Mouse (Mus musculus): ENCODE results near the gene AA986860. TPM values are rescaled to one million over a fixed set of nuclear protein-coding genes. Genes with fewer than 3 reads are reported as not detected.

Gene AA986860
- total and polyA plus RNA-seq, 2 experiments from 2014 or later, result 0.48 to 2.3 TPM

- Histone ChIP-seq H3K9me3 (replicated peaks; ENCODE audit: control insufficient read depth, low read length) (no peaks in the 10 kb centered on the region), H3K9ac (replicated peaks; ENCODE audit: low read depth, low read length) (no peak overlapping the region), H3K4me2 (ENCODE audit: low read depth, low read length) (no peak overlapping the region), H3K4me1 (ENCODE audit: control insufficient read depth, insufficient read depth) (no peaks in the 10 kb centered on the region), H3K36me3 (replicated peaks; ENCODE audit: control insufficient read depth, insufficient read depth, low read length) (no peaks in the 10 kb centered on the region), H3K4me3 (ENCODE audit: low read depth, low read length) (no peak overlapping the region), H3K27ac (ENCODE audit: low read depth) (no peak overlapping the region), H3K27me3 (ENCODE audit: control insufficient read depth, insufficient read depth, low read length) (no peaks in the 10 kb centered on the region)
- TF ChIP-seq EP300 (IDR thresholded peaks at IDR 0.05; ENCODE audit: low read depth) (no peak), CTCF (IDR thresholded peaks at IDR 0.05; ENCODE audit: low read depth) (peak; percentile 43)
- ATAC-seq (ENCODE audit: insufficient read depth, low read depth), result no peak
- DNase-seq (ENCODE audit: low spot score), result no peak
- WGBS, result 58% methylated on average over 1 of the region's 1 CpGs
Observed at GRCm38 (mm10) chr1:130776645-130777044, 44.9 kb downstream of the AA986860 start.

DNA sequence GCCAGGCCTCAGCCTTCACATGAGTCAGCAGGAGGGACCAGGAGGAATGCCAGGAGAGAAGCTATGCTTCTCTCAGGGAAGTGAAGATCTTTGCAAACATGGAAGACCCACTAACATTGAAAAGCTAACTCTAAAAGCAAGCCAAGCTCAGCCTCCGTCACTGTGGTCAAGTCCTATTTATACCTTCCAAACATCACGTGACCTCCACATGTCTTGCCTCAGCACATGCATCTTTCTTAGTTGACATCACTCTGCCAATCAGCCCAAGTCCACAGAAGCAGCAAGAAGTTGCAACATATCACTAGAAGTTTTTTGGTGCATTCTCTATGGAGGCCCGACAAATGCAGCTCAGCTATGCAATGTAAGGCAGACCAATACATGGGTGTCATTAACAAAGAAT lies 48.1 kb downstream of the AA986860 start:
- Histone ChIP-seq H3K9me3 (replicated peaks; ENCODE audit: control insufficient read depth, low read length) (no peaks in the 10 kb centered on the region), H3K36me3 (replicated peaks; ENCODE audit: control insufficient read depth, insufficient read depth, low read length) (no peaks in the 10 kb centered on the region), H3K9ac (replicated peaks; ENCODE audit: low read depth, low read length) (no peak overlapping the region), H3K27me3 (ENCODE audit: control insufficient read depth, insufficient read depth, low read length) (no peaks in the 10 kb centered on the region), H3K4me2 (ENCODE audit: low read depth, low read length) (no peak overlapping the region), H3K4me3 (ENCODE audit: low read depth, low read length) (no peak overlapping the region), H3K4me1 (ENCODE audit: control insufficient read depth, insufficient read depth) (0 out of 2 replicates have a peak, but pooled peaks cover 6% of the 10 kb centered on the region), H3K27ac (ENCODE audit: low read depth) (no peak overlapping the region)
- ATAC-seq (ENCODE audit: insufficient read depth, low read depth) (no peak), DNase-seq (ENCODE audit: low spot score) (no peak)
- 62% methylated on average over 3 of the region's 3 CpGs for WGBS
- TF ChIP-seq CTCF (IDR thresholded peaks at IDR 0.05; ENCODE audit: low read depth) (no peak), EP300 (IDR thresholded peaks at IDR 0.05; ENCODE audit: low read depth) (no peak)

DNA sequence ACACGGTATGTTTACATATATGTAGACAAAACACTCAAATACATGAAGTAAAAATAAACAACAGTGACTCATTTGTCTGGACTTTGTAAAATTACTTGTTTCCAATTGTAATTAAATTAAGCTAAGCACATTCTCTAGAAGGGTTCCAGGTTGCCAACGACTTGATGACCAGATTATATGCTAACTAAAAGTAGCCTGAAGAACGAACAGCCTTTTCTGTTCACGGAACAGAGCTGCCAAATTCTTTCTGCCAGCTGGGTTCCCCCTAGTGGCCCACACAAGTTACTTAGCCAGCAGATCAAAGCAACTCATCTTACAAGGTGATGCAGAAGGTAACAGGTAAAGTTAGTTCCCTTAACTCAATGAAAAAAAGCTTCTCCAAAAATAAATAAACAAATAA lies 52.3 kb downstream of the AA986860 start:
- ATAC-seq (ENCODE audit: insufficient read depth, low read depth), result no peak
- H3K4me1 ChIP-seq (ENCODE audit: control insufficient read depth, insufficient read depth), result 0 out of 2 replicates have a peak, but pooled peaks cover 6% of the 10 kb centered on the region

GRCm38 (mm10) chr1:130787001-130787400 lies 55.2 kb downstream of the AA986860 start:
- Histone ChIP-seq H3K4me2 (ENCODE audit: low read depth, low read length) (no peak overlapping the region), H3K4me1 (ENCODE audit: control insufficient read depth, insufficient read depth) (0 out of 2 replicates have a peak, but pooled peaks cover 6% of the 10 kb centered on the region), H3K27ac (ENCODE audit: low read depth) (no peak overlapping the region), H3K36me3 (replicated peaks; ENCODE audit: control insufficient read depth, insufficient read depth, low read length) (no peaks in the 10 kb centered on the region), H3K9ac (replicated peaks; ENCODE audit: low read depth, low read length) (no peak overlapping the region), H3K9me3 (replicated peaks; ENCODE audit: control insufficient read depth, low read length) (no peaks in the 10 kb centered on the region), H3K27me3 (ENCODE audit: control insufficient read depth, insufficient read depth, low read length) (no peaks in the 10 kb centered on the region), H3K4me3 (ENCODE audit: low read depth, low read length) (no peak overlapping the region)
- TF ChIP-seq CTCF (IDR thresholded peaks at IDR 0.05; ENCODE audit: low read depth) (peak; percentile 44), EP300 (IDR thresholded peaks at IDR 0.05; ENCODE audit: low read depth) (no peak)
- ATAC-seq (ENCODE audit: insufficient read depth, low read depth) (no peak), DNase-seq (ENCODE audit: low spot score) (no peak)
- WGBS, result 46% methylated on average over 4 of the region's 4 CpGs

More for the DNA sequence above, 52.3 kb downstream of the AA986860 start:
- DNase-seq (ENCODE audit: low spot score), result peak; percentile 69
- TF ChIP-seq CTCF (IDR thresholded peaks at IDR 0.05; ENCODE audit: low read depth), result peak; percentile 60
- no peak for TF ChIP-seq EP300 (IDR thresholded peaks at IDR 0.05; ENCODE audit: low read depth)
- H3K36me3 ChIP-seq (replicated peaks; ENCODE audit: control insufficient read depth, insufficient read depth, low read length), result no peaks in the 10 kb centered on the region
- no peaks in the 10 kb centered on the region for H3K27me3 ChIP-seq (ENCODE audit: control insufficient read depth, insufficient read depth, low read length)
- H3K9me3 ChIP-seq (replicated peaks; ENCODE audit: control insufficient read depth, low read length), result no peaks in the 10 kb centered on the region
- no peak overlapping the region for H3K4me2 ChIP-seq (ENCODE audit: low read depth, low read length)
- H3K27ac ChIP-seq (ENCODE audit: low read depth), result no peak overlapping the region
- H3K4me3 ChIP-seq (ENCODE audit: low read depth, low read length), result no peak overlapping the region
- 18% methylated on average over 4 of the region's 4 CpGs for WGBS
- H3K9ac ChIP-seq (replicated peaks; ENCODE audit: low read depth, low read length), result no peak overlapping the region

DNA sequence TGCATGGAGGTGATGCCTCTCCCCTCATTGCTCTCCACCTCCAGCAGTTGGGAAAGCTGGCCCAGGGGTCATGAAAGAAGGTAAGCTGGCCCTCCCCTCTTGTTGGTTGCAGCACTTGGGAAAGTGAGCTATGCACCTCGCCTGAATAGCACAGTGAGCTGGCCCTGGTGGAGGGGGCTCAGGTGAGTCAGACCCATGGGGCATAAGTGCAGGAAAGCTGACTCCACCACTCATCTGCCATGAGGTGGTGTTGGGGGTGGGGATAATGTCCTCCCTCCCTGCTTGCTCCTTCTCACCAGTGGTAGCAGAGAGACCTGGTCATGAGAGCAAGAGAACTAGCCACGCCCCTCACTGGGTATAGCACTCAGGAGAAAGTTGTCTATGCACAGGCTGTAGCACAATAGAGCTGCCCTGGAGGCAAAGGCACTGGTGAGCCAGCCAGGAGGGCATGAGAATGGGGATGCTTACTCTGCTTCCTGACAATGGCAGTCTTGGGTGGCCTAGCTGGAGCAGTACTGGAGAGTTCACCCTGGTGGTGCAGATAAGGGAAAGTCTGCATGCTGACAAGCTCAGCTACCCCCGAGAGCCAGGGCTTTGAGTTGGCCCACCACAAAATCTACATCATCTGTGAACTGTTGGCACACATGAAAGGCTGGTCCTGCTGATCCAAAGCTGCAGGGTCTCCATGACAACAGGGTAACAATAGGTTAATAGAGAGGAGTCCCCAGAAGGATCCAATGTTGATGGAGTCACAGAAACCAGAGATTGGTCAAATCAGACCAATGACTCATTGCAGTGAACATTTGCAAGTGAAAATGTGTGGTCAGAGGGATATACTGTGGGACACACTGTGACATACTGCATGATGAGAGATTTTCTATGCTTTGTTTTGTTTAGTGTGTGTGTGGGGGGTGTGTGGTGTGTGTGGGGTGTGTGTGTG lies 58.0 kb downstream of the AA986860 start:
- ATAC-seq (ENCODE audit: insufficient read depth, low read depth) (no peak), DNase-seq (ENCODE audit: low spot score) (no peak)
- Histone ChIP-seq H3K27ac (ENCODE audit: low read depth) (no peak overlapping the region), H3K27me3 (ENCODE audit: control insufficient read depth, insufficient read depth, low read length) (no peaks in the 10 kb centered on the region), H3K4me3 (ENCODE audit: low read depth, low read length) (no peak overlapping the region), H3K4me1 (ENCODE audit: control insufficient read depth, insufficient read depth) (no peaks in the 10 kb centered on the region), H3K36me3 (replicated peaks; ENCODE audit: control insufficient read depth, insufficient read depth, low read length) (no peaks in the 10 kb centered on the region), H3K4me2 (ENCODE audit: low read depth, low read length) (no peak overlapping the region), H3K9ac (replicated peaks; ENCODE audit: low read depth, low read length) (no peak overlapping the region), H3K9me3 (replicated peaks; ENCODE audit: control insufficient read depth, low read length) (0 out of 2 replicates have a peak, but pooled peaks cover 3% of the 10 kb centered on the region)
- 59% methylated on average over 3 of the region's 3 CpGs for WGBS
- TF ChIP-seq EP300 (IDR thresholded peaks at IDR 0.05; ENCODE audit: low read depth), result no peak
- no peak for TF ChIP-seq CTCF (IDR thresholded peaks at IDR 0.05; ENCODE audit: low read depth)

Other genes with a start within 250 kb of the AA986860 start
- not detected in 2 replicates for gene Zp3r, start 102.4 kb upstream of the AA986860 start, total RNA-seq (2014; rRNA removed; ENCODE audit: low replicate concordance)
- gene Zp3r, start 102.4 kb upstream of the AA986860 start, polyA plus RNA-seq (2015; fragmentation: Nextera tagmentation; extraction: Ambion mirVana), result not detected in 2 replicates
- not detected in 2 replicates for gene C4bp, start 70.3 kb upstream of the AA986860 start, total RNA-seq (2014; rRNA removed; ENCODE audit: low replicate concordance)
- gene C4bp, start 70.3 kb upstream of the AA986860 start, polyA plus RNA-seq (2015; fragmentation: Nextera tagmentation; extraction: Ambion mirVana), result not detected in 2 replicates
- not detected in 2 replicates for gene Gm29427, start 16.2 kb upstream of the AA986860 start, total RNA-seq (2014; rRNA removed; ENCODE audit: low replicate concordance)
- not detected in 2 replicates for gene Gm29427, start 16.2 kb upstream of the AA986860 start, polyA plus RNA-seq (2015; fragmentation: Nextera tagmentation; extraction: Ambion mirVana)
- gene Yod1, start 14.6 kb upstream of the AA986860 start, total RNA-seq (2014; rRNA removed; ENCODE audit: low replicate concordance), result 4.6 and 4.9 TPM in 2 replicates
- 6.4 and 6.5 TPM in 2 replicates for gene Yod1, start 14.6 kb upstream of the AA986860 start, polyA plus RNA-seq (2015; fragmentation: Nextera tagmentation; extraction: Ambion mirVana)
- 19.0 and 19.8 TPM in 2 replicates for gene Pfkfb2, start 2.7 kb upstream of the AA986860 start, total RNA-seq (2014; rRNA removed; ENCODE audit: low replicate concordance)
- gene Pfkfb2, start 2.7 kb upstream of the AA986860 start, polyA plus RNA-seq (2015; fragmentation: Nextera tagmentation; extraction: Ambion mirVana), result 5.2 and 8.2 TPM in 2 replicates
- gene Fcamr, start 68.9 kb downstream of the AA986860 start, total RNA-seq (2014; rRNA removed; ENCODE audit: low replicate concordance), result 2.8 TPM in 1 of 2 replicates, not detected in the other
- gene Fcamr, start 68.9 kb downstream of the AA986860 start, polyA plus RNA-seq (2015; fragmentation: Nextera tagmentation; extraction: Ambion mirVana), result 0.15 and 0.19 TPM in 2 replicates
- not detected in 2 replicates for gene Pigr, start 94.7 kb downstream of the AA986860 start, total RNA-seq (2014; rRNA removed; ENCODE audit: low replicate concordance)
- 0.05 and 0.07 TPM in 2 replicates for gene Pigr, start 94.7 kb downstream of the AA986860 start, polyA plus RNA-seq (2015; fragmentation: Nextera tagmentation; extraction: Ambion mirVana)
- not detected in 2 replicates for gene Fcmr, start 133.7 kb downstream of the AA986860 start, total RNA-seq (2014; rRNA removed; ENCODE audit: low replicate concordance)
- gene Fcmr, start 133.7 kb downstream of the AA986860 start, polyA plus RNA-seq (2015; fragmentation: Nextera tagmentation; extraction: Ambion mirVana), result 1.7 and 1.9 TPM in 2 replicates
- not detected in 2 replicates for gene Il24, start 155.5 kb downstream of the AA986860 start, total RNA-seq (2014; rRNA removed; ENCODE audit: low replicate concordance)
- gene Il24, start 155.5 kb downstream of the AA986860 start, polyA plus RNA-seq (2015; fragmentation: Nextera tagmentation; extraction: Ambion mirVana), result not detected in 2 replicates
- gene Il20, start 179.5 kb downstream of the AA986860 start, total RNA-seq (2014; rRNA removed; ENCODE audit: low replicate concordance), result not detected in 2 replicates
- gene Il20, start 179.5 kb downstream of the AA986860 start, polyA plus RNA-seq (2015; fragmentation: Nextera tagmentation; extraction: Ambion mirVana), result not detected in 2 replicates
- not detected in 2 replicates for gene Il19, start 208.1 kb downstream of the AA986860 start, total RNA-seq (2014; rRNA removed; ENCODE audit: low replicate concordance)
- not detected in 2 replicates for gene Il19, start 208.1 kb downstream of the AA986860 start, polyA plus RNA-seq (2015; fragmentation: Nextera tagmentation; extraction: Ambion mirVana)

Measured in heart, postnatal 0 days (tissue).